In the genomic region with DNA sequence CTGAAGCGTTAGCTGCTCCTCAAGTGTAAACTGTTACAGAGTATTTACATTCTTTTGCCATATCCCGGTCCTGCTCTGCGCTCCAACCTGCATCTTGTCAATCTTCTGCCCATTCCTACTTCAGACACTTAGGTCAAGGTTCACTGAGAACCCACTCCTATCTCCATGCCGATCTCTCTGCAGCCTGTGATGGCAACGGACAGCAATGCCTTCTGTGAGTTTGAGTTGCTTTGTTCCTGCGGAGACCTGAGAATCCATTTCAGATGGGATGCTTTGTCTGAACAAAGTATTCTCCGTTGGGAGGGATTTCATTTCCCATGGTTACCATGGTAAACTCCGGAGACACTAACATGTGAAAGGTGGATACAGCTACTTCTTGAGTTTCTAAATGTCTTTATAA, we compare ENCODE assay signal across 10 mouse cellular contexts. TPM values are rescaled to one million over a fixed set of nuclear protein-coding genes. Genes with fewer than 3 reads are reported as not detected.
"Had no signal": no experiment of that assay in that cellular context is flagged by ENCODE, and none has a peak within 500 bp of the region (broad histone marks: within the 10 kb centered on the region; RNA-seq: fewer than 3 reads in every experiment).

No protein-coding gene starts in this region.

- H3K36me3 ChIP-seq: limb, embryonic 12.5 days; midbrain, embryonic 13.5 days had no signal

- DNase-seq: kidney, adult 8-10 months; kidney, postnatal 25 days; lung, adult 18-20 months; right cerebral cortex, postnatal 14 days; thymus, postnatal 4 days had no signal

- H3K9ac ChIP-seq: limb, embryonic 12.5 days; liver, embryonic 14.5 days; midbrain, embryonic 13.5 days had no signal

- H3K4me3 ChIP-seq: limb, embryonic 12.5 days; midbrain, embryonic 13.5 days had no signal

- H3K27ac ChIP-seq: limb, embryonic 12.5 days; liver, embryonic 14.5 days; midbrain, embryonic 13.5 days had no signal

- ATAC-seq: midbrain, embryonic 13.5 days had no signal

- H3K4me2 ChIP-seq: limb, embryonic 12.5 days; midbrain, embryonic 13.5 days had no signal

- H3K9me3 ChIP-seq: limb, embryonic 12.5 days; midbrain, embryonic 13.5 days had no signal

RNA-seq across cellular contexts. Expression of a gene that starts 2.6 kb away (rescaled TPM):
- total RNA-seq: liver, adult 2 months; megakaryocyte-erythroid progenitor cell, adult 5-6 weeks had no signal

RNA-seq across cellular contexts. Expression of a gene that starts 55.8 kb away (rescaled TPM):
- total RNA-seq: megakaryocyte-erythroid progenitor cell, adult 5-6 weeks had no signal
- polyA plus RNA-seq: limb, embryonic 12.5 days had no signal
